Mouse (Mus musculus): ENCODE measurements around the gene Ctps. TPM values are rescaled to one million over a fixed set of nuclear protein-coding genes. Genes with fewer than 3 reads are reported as not detected.
A peak's percentile ranks its signal among the peaks of the same experiment; 100 is the strongest.
"Not testable (repeated sequence)": the region's sequence is repeated elsewhere in the genome, so short reads cannot be mapped to it uniquely, and the experiment has no call there.

Gene Ctps
- polyA plus RNA-seq, 1 experiment from 2014 or later: 108 TPM

GRCm38 (mm10) chr4:120602669-120603068 is 32.6 kb upstream of the Ctps start:
- ATAC-seq: no peak
- no peaks in the 10 kb centered on the region for H3K9me3 ChIP-seq (replicated peaks; ENCODE audit: control insufficient read depth, low read length)
- WGBS: 84% methylated on average over 3 of the region's 3 CpGs
- no peak overlapping the region for H3K9ac ChIP-seq (ENCODE audit: low read length)
- H3K4me1 ChIP-seq (ENCODE audit: control insufficient read depth, insufficient read depth, low read length): no peaks in the 10 kb centered on the region
- H3K27me3 ChIP-seq (replicated peaks; ENCODE audit: control insufficient read depth, insufficient read depth, low read length): no peaks in the 10 kb centered on the region
- no peak overlapping the region for H3K27ac ChIP-seq (ENCODE audit: low read depth, low read length)
- no peak for DNase-seq (ENCODE audit: low spot score)
- no peaks in the 10 kb centered on the region for H3K36me3 ChIP-seq (ENCODE audit: control insufficient read depth, insufficient read depth, low read length)
- no peak overlapping the region for H3K4me2 ChIP-seq (ENCODE audit: low read length)
- H3K4me3 ChIP-seq (ENCODE audit: low read depth, low read length): no peak overlapping the region

DNA sequence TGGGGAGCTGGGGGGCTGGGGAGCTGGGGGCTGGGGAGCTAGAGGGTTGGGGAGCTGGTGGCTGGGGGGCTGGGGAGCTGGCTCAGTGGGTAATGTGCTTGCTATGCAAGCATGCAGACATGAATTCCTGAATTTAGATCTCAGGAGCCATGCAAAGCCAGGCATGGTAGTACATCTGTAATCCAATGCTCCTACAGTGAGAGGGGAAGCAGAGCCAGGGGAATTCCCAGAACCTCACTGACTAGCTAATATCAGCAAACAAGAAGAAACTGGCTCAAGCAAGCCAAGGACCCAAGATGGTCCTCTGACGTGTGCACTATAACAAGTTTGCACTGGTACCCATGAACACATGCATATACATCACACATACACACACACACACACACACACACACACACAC is 31.7 kb upstream of the Ctps start:
- Histone ChIP-seq H3K4me2 (ENCODE audit: low read length) (no peak overlapping the region), H3K4me1 (ENCODE audit: control insufficient read depth, insufficient read depth, low read length) (no peaks in the 10 kb centered on the region), H3K36me3 (ENCODE audit: control insufficient read depth, insufficient read depth, low read length) (no peaks in the 10 kb centered on the region), H3K9me3 (replicated peaks; ENCODE audit: control insufficient read depth, low read length) (no peaks in the 10 kb centered on the region), H3K27ac (ENCODE audit: low read depth, low read length) (no peak overlapping the region), H3K27me3 (replicated peaks; ENCODE audit: control insufficient read depth, insufficient read depth, low read length) (no peaks in the 10 kb centered on the region), H3K9ac (ENCODE audit: low read length) (no peak overlapping the region), H3K4me3 (ENCODE audit: low read depth, low read length) (no peak overlapping the region)
- WGBS: 87% methylated on average over 1 of the region's 1 CpGs
- no peak for DNase-seq (ENCODE audit: low spot score)
- ATAC-seq: no peak

- DNase-seq (ENCODE audit: low spot score) (no peak), ATAC-seq (no peak)
- Histone ChIP-seq H3K9ac (ENCODE audit: low read length) (no peak overlapping the region), H3K4me1 (ENCODE audit: control insufficient read depth, insufficient read depth, low read length) (no peaks in the 10 kb centered on the region), H3K4me3 (ENCODE audit: low read depth, low read length) (no peak overlapping the region), H3K9me3 (replicated peaks; ENCODE audit: control insufficient read depth, low read length) (no peaks in the 10 kb centered on the region), H3K36me3 (ENCODE audit: control insufficient read depth, insufficient read depth, low read length) (no peaks in the 10 kb centered on the region), H3K4me2 (ENCODE audit: low read length) (no peak overlapping the region), H3K27me3 (replicated peaks; ENCODE audit: control insufficient read depth, insufficient read depth, low read length) (no peaks in the 10 kb centered on the region), H3K27ac (ENCODE audit: low read depth, low read length) (no peak overlapping the region)
- 15% methylated on average over 2 of the region's 2 CpGs for WGBS
Observed at GRCm38 (mm10) chr4:120598922-120599321, 28.8 kb upstream of the Ctps start.

GRCm38 (mm10) chr4:120596210-120596609 is 26.1 kb upstream of the Ctps start:
- H3K4me1 ChIP-seq (ENCODE audit: control insufficient read depth, insufficient read depth, low read length); H3K4me3 ChIP-seq (ENCODE audit: low read depth, low read length); H3K27ac ChIP-seq (ENCODE audit: low read depth, low read length); H3K36me3 ChIP-seq (ENCODE audit: control insufficient read depth, insufficient read depth, low read length); ATAC-seq; H3K27me3 ChIP-seq (replicated peaks; ENCODE audit: control insufficient read depth, insufficient read depth, low read length); H3K9ac ChIP-seq (ENCODE audit: low read length); DNase-seq (ENCODE audit: low spot score); H3K4me2 ChIP-seq (ENCODE audit: low read length); H3K9me3 ChIP-seq (replicated peaks; ENCODE audit: control insufficient read depth, low read length): not testable (repeated sequence)
- 84% methylated on average over 1 of the region's 1 CpGs for WGBS

- H3K4me1 ChIP-seq (ENCODE audit: control insufficient read depth, insufficient read depth, low read length): no peaks in the 10 kb centered on the region
- H3K9me3 ChIP-seq (replicated peaks; ENCODE audit: control insufficient read depth, low read length): no peaks in the 10 kb centered on the region
- H3K36me3 ChIP-seq (ENCODE audit: control insufficient read depth, insufficient read depth, low read length): no peaks in the 10 kb centered on the region
- H3K9ac ChIP-seq (ENCODE audit: low read length): no peak overlapping the region
- no peak overlapping the region for H3K27ac ChIP-seq (ENCODE audit: low read depth, low read length)
- WGBS: 87% methylated on average over 4 of the region's 4 CpGs
- DNase-seq (ENCODE audit: low spot score): no peak
- H3K4me2 ChIP-seq (ENCODE audit: low read length): no peak overlapping the region
- peaks cover 3% of the 10 kb centered on the region; the same call in 1 of the 2 replicates for H3K27me3 ChIP-seq (replicated peaks; ENCODE audit: control insufficient read depth, insufficient read depth, low read length)
- ATAC-seq: no peak
- H3K4me3 ChIP-seq (ENCODE audit: low read depth, low read length): no peak overlapping the region
Observed at GRCm38 (mm10) chr4:120590973-120591372, 20.9 kb upstream of the Ctps start.

GRCm38 (mm10) chr4:120589815-120590422 is 19.8 kb upstream of the Ctps start:
- H3K9me3 ChIP-seq (replicated peaks; ENCODE audit: control insufficient read depth, low read length): no peaks in the 10 kb centered on the region
- ATAC-seq: peak; percentile 92
- 34% methylated on average over 5 of the region's 5 CpGs for WGBS
- H3K4me2 ChIP-seq (ENCODE audit: low read length): no peak overlapping the region
- no peak overlapping the region for H3K4me3 ChIP-seq (ENCODE audit: low read depth, low read length)
- H3K9ac ChIP-seq (ENCODE audit: low read length): no peak overlapping the region
- DNase-seq (ENCODE audit: low spot score): peak; percentile 87
- no peak overlapping the region for H3K27ac ChIP-seq (ENCODE audit: low read depth, low read length)
- peaks cover 3% of the 10 kb centered on the region; the same call in 1 of the 2 replicates for H3K27me3 ChIP-seq (replicated peaks; ENCODE audit: control insufficient read depth, insufficient read depth, low read length)
- H3K4me1 ChIP-seq (ENCODE audit: control insufficient read depth, insufficient read depth, low read length): no peaks in the 10 kb centered on the region
- H3K36me3 ChIP-seq (ENCODE audit: control insufficient read depth, insufficient read depth, low read length): no peaks in the 10 kb centered on the region

DNA sequence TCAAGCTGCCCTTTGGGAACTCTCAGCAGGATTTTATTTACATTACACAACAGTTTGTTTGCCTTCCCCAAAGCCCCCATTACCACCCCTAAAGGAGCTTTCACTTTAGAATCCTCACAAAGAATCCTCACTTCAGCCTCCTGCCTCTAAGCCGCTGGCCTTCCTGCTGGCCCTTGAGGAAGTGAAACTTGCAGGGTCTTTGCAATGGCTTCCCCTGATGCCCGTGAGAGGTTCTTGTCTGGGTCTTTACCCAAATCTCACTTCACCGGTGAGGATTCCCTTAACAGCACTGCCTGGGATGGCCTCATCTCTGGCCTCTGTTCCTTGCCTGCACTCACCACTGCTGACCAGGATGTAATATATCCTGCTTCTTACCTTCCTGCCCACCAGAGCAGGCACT is 19.0 kb upstream of the Ctps start:
- Histone ChIP-seq H3K4me3 (ENCODE audit: low read depth, low read length) (no peak overlapping the region), H3K4me2 (ENCODE audit: low read length) (no peak overlapping the region), H3K9me3 (replicated peaks; ENCODE audit: control insufficient read depth, low read length) (no peaks in the 10 kb centered on the region), H3K27ac (ENCODE audit: low read depth, low read length) (no peak overlapping the region), H3K9ac (ENCODE audit: low read length) (no peak overlapping the region), H3K4me1 (ENCODE audit: control insufficient read depth, insufficient read depth, low read length) (no peaks in the 10 kb centered on the region), H3K27me3 (replicated peaks; ENCODE audit: control insufficient read depth, insufficient read depth, low read length) (peaks cover 3% of the 10 kb centered on the region; the same call in 1 of the 2 replicates), H3K36me3 (ENCODE audit: control insufficient read depth, insufficient read depth, low read length) (no peaks in the 10 kb centered on the region)
- WGBS: 14% methylated on average over 3 of the region's 3 CpGs
- DNase-seq (ENCODE audit: low spot score) (no peak), ATAC-seq (no peak)

- H3K4me1 ChIP-seq (ENCODE audit: control insufficient read depth, insufficient read depth, low read length): no peaks in the 10 kb centered on the region
- no peaks in the 10 kb centered on the region for H3K36me3 ChIP-seq (ENCODE audit: control insufficient read depth, insufficient read depth, low read length)
- H3K9me3 ChIP-seq (replicated peaks; ENCODE audit: control insufficient read depth, low read length): no peaks in the 10 kb centered on the region
- no peak within 1 kb of the TSS for H3K27ac ChIP-seq (ENCODE audit: low read depth, low read length)
- no peak within 1 kb of the TSS for H3K9ac ChIP-seq (ENCODE audit: low read length)
- no peak within 1 kb of the TSS for H3K4me2 ChIP-seq (ENCODE audit: low read length)
- peaks cover 3% of the 10 kb centered on the region; the same call in 1 of the 2 replicates for H3K27me3 ChIP-seq (replicated peaks; ENCODE audit: control insufficient read depth, insufficient read depth, low read length)
- WGBS: 24% methylated on average over 4 of the region's 4 CpGs
- no peak for ATAC-seq
- no peak for DNase-seq (ENCODE audit: low spot score)
- H3K4me3 ChIP-seq (ENCODE audit: low read depth, low read length): no peak within 1 kb of the TSS
Observed at GRCm38 (mm10) chr4:120588445-120588844, 18.4 kb upstream of the Ctps start, which contains the start of gene Gm8439. Gene Gm8439 (plus strand): TSS chr4:120588745.

DNA sequence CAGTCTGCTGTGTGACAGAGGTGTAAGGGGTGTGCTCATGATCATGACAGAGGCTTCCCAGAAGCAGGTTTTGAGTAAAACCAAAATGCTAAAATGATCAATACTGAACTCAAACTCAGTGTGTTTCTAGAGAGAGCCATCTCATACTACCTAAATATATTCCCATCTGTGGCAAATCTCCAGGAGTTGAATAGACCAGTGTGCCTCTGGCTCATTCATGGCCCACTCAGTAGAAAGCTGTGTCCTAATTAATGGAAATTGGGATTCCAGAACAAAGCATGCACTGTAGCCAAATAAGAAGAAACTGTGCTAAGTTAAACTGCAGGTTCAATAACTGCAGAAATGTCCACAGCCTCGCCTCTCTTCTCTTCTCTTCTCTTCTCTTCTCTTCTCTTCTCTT is 16.9 kb upstream of the Ctps start:
- no peak for ATAC-seq
- peak; percentile 72 for DNase-seq (ENCODE audit: low spot score)
- Histone ChIP-seq H3K9me3 (replicated peaks; ENCODE audit: control insufficient read depth, low read length) (no peaks in the 10 kb centered on the region), H3K4me3 (ENCODE audit: low read depth, low read length) (no peak overlapping the region), H3K27me3 (replicated peaks; ENCODE audit: control insufficient read depth, insufficient read depth, low read length) (peaks cover 3% of the 10 kb centered on the region; the same call in 1 of the 2 replicates), H3K27ac (ENCODE audit: low read depth, low read length) (no peak overlapping the region), H3K4me2 (ENCODE audit: low read length) (no peak overlapping the region), H3K9ac (ENCODE audit: low read length) (no peak overlapping the region), H3K36me3 (ENCODE audit: control insufficient read depth, insufficient read depth, low read length) (no peaks in the 10 kb centered on the region), H3K4me1 (ENCODE audit: control insufficient read depth, insufficient read depth, low read length) (no peaks in the 10 kb centered on the region)
- 9% methylated on average over 1 of the region's 1 CpGs for WGBS

Data from forebrain, embryonic 14.5 days (tissue).